Mouse (Mus musculus) spleen, adult 2 months (tissue): ENCODE data around the gene Exoc6b.

Experiments
- CTCF ChIP-seq: fragments of 200-500 bp; IDR thresholded peaks from 2 replicates; pipeline ENCODE4 v1.5.1; 2011; ENCODE audit warnings: mild to moderate bottlenecking, inconsistent platforms; ENCODE audit not compliant: insufficient read depth, insufficient read length, insufficient replicate concordance; ENCODE audit errors: extremely low read depth
- POLR2A ChIP-seq: fragments of 200-500 bp; IDR thresholded peaks from 2 replicates; pipeline ENCODE4 v1.6.1; 2011; ENCODE audit warnings: low read depth, low read length, inconsistent platforms

DNA sequence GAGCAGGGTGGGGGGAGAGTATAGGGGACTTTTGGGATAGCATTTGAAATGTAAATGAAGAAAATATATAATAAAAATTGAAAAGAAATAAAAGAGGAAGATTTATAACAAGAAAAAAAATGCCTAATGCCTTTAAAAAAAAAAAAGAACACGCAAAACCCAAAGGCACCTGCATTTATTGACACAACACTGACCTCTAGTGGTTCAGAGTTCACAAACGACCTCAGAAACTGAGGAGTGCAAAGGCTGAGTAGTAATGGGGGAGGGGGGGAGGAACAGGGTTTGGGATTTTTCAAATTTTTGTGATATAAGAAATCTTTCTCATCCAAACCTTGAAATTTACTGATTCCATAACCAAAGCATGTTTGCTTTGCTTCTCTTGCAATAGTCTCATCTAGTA is 156.9 kb downstream of the Exoc6b start:
- no peak for TF ChIP-seq POLR2A
- no peak for TF ChIP-seq CTCF
